Mouse (Mus musculus): ENCODE results near the gene Tjp3. TPM values are rescaled to one million over a fixed set of nuclear protein-coding genes. Genes with fewer than 3 reads are reported as not detected.
"Not testable (repeated sequence)": the region's sequence is repeated elsewhere in the genome, so short reads cannot be mapped to it uniquely, and the experiment has no call there.

Gene Tjp3
- polyA plus RNA-seq, 1 experiment from 2014 or later: 7.3 TPM

DNA sequence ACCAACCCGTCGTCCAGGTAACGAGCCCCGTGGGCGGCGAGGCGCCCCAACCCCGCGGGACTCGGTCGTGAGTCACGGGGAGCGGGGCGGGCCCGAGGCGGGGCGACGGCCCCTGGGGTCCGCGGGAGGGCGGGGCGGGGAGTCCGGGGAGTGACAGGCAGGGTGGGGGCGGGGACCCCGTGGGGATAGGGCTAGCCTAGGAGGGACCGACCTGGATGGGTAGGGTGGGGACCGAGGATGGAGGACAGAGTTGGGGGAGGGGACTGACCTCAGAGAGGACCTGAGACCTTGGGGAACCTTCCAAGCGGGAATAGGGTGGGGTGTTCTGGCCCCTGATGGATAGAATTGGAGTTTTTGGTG lies 58.2 kb downstream of the Tjp3 start:
- WGBS: under 1% methylated on average over 26 of the region's 28 CpGs
- Histone ChIP-seq H3K36me3 (ENCODE audit: control insufficient read depth, insufficient read depth) (no peaks in the 10 kb centered on the region), H3K27me3 (replicated peaks; ENCODE audit: control insufficient read depth, insufficient read depth, low read length) (no peaks in the 10 kb centered on the region), H3K9ac (replicated peaks; ENCODE audit: low read depth, low read length) (peak overlapping the region; percentile 82), H3K4me2 (ENCODE audit: low read length) (peak overlapping the region; percentile 72), H3K27ac (ENCODE audit: low read length) (no peak overlapping the region), H3K9me3 (ENCODE audit: control insufficient read depth, low read length) (no peaks in the 10 kb centered on the region), H3K4me3 (replicated peaks; ENCODE audit: low read length) (peak overlapping the region; percentile 77), H3K4me1 (replicated peaks; ENCODE audit: control insufficient read depth, insufficient read depth, low read length) (peaks cover 33% of the 10 kb centered on the region)
- ATAC-seq: peak; percentile 11; the same call in 1 of the 2 replicates

DNA sequence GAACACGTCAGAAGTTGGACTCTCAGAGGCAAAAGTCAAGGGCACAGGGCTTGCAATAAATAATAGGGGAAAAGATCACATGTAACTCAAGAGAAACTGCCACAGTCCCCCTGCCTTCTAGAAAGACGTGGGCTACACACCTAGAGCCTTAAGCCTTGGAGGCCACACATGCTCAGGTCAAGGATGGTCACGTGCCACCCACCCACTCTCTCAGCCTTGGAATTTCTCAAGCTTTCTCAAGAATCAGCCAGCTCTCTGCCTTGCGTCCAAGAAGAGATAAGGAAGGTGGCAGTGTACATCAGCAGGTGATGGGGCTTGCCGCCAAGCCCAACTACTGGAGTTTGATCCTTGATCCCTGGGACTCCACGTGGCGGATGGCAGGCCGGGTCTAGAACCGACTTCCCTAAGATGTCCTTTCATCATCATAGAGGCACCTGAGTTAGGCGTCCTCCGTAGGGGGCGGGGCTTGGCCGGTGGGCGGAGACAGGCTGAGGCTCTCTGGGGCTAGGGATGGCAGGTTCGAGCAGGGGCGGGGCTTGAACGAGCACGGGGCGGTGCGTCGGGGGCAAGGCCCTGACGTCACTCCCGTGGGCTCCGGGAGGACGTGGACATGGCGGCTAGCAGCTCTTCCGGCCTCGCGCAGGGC lies 58.7 kb downstream of the Tjp3 start, which contains the start of gene Zfr2:
Gene Zfr2, plus strand, starts transcription at position 576 of the 646 bp plus-strand sequence.
- 8% methylated on average over 29 of the region's 29 CpGs for WGBS
- H3K4me3 ChIP-seq (replicated peaks; ENCODE audit: low read length): peak within 1 kb of the TSS; percentile 77
- H3K27ac ChIP-seq (ENCODE audit: low read length): no peak within 1 kb of the TSS
- H3K9me3 ChIP-seq (ENCODE audit: control insufficient read depth, low read length): no peaks in the 10 kb centered on the region
- H3K36me3 ChIP-seq (ENCODE audit: control insufficient read depth, insufficient read depth): no peaks in the 10 kb centered on the region
- H3K9ac ChIP-seq (replicated peaks; ENCODE audit: low read depth, low read length): peak within 1 kb of the TSS; percentile 82
- H3K27me3 ChIP-seq (replicated peaks; ENCODE audit: control insufficient read depth, insufficient read depth, low read length): no peaks in the 10 kb centered on the region
- peak within 1 kb of the TSS; percentile 72 for H3K4me2 ChIP-seq (ENCODE audit: low read length)
- ATAC-seq: peak; percentile 64
- H3K4me1 ChIP-seq (replicated peaks; ENCODE audit: control insufficient read depth, insufficient read depth, low read length): peaks cover 38% of the 10 kb centered on the region

DNA sequence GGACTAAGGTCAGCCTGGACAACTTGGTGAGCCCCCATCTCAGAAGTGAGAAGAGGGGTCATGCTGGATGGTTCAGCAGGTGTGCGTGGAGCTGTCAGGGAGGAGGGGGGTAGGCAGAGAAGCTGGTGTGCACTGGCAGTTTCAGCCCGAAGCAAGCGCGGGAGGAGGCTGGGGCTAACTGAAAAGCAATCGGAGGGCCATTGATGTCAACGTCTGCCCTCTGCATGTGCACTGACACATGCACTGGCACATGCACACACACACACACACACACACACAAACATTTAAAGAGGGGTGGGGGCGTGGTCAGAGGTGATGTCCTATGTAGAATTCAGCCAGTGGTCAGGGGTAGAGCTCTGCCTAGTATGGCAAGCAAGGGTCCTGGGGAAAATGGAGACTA lies 59.9 kb downstream of the Tjp3 start:
- 51% methylated on average over 7 of the region's 7 CpGs for WGBS
- peaks cover 39% of the 10 kb centered on the region for H3K4me1 ChIP-seq (replicated peaks; ENCODE audit: control insufficient read depth, insufficient read depth, low read length)
- peak overlapping the region; percentile 73 for H3K4me2 ChIP-seq (ENCODE audit: low read length)
- no peaks in the 10 kb centered on the region for H3K36me3 ChIP-seq (ENCODE audit: control insufficient read depth, insufficient read depth)
- no peak for ATAC-seq
- peak overlapping the region; percentile 81 for H3K4me3 ChIP-seq (replicated peaks; ENCODE audit: low read length)
- H3K9ac ChIP-seq (replicated peaks; ENCODE audit: low read depth, low read length): peak overlapping the region; percentile 95; the same call in 1 of the 2 replicates
- H3K9me3 ChIP-seq (ENCODE audit: control insufficient read depth, low read length): no peaks in the 10 kb centered on the region
- H3K27ac ChIP-seq (ENCODE audit: low read length): peak overlapping the region; percentile 95
- H3K27me3 ChIP-seq (replicated peaks; ENCODE audit: control insufficient read depth, insufficient read depth, low read length): no peaks in the 10 kb centered on the region

DNA sequence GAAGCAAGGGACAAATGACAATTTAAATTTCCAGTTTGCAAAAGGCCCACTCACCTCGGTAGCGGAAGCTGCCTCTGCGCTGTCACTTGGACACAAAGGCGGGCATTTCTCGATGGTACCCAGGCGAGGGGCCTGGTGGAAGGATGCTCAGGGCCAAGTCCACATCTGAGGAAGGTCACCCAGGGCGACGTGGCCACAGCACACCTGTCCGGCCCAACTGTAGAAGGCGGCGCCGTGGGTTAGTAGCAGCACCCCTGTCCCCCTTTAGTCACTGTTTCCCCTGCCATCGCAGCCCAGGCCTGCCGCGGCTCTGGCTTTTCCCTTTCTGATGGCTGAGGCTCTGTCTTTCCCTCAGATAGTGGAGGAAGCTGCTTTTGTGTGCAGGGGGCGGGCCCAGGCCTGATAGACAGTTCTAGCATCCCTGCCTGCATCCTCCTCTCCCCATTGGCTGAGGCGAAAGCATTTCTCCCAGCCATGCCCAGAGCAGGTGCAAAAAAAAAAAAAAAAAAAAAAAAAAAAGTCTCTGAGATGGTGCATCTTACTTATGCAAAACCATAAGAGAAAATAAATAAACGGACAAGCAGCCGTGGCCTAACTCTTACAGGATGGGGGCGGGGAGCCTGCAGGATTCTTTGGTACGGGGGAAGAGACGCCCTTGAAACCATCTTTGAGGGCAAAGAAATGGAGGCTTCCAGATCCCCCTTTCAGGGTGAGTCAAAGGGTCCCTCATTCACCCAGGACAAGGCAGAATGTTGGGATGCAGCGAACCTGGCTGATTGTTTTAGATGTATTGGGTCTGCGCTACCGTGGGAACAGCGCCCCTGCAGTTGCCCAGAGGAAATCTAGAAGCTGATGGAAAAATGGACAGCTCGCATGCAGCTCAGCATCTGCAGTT lies 60.7 kb downstream of the Tjp3 start, which contains the start of gene Atcay:
Gene Atcay, minus strand, starts transcription at position 396 of the 895 bp plus-strand sequence.
- Histone ChIP-seq H3K4me3 (replicated peaks; ENCODE audit: low read length) (peak within 1 kb of the TSS; percentile 81), H3K4me1 (replicated peaks; ENCODE audit: control insufficient read depth, insufficient read depth, low read length) (peaks cover 39% of the 10 kb centered on the region), H3K9ac (replicated peaks; ENCODE audit: low read depth, low read length) (peak within 1 kb of the TSS; percentile 95), H3K9me3 (ENCODE audit: control insufficient read depth, low read length) (no peaks in the 10 kb centered on the region), H3K36me3 (ENCODE audit: control insufficient read depth, insufficient read depth) (no peaks in the 10 kb centered on the region), H3K27me3 (replicated peaks; ENCODE audit: control insufficient read depth, insufficient read depth, low read length) (no peaks in the 10 kb centered on the region), H3K27ac (ENCODE audit: low read length) (peak within 1 kb of the TSS; percentile 95), H3K4me2 (ENCODE audit: low read length) (peak within 1 kb of the TSS; percentile 73)
- ATAC-seq: peak; percentile 96
- whole genome bisulfite sequencing: 3% methylated on average over 27 of the region's 27 CpGs

DNA sequence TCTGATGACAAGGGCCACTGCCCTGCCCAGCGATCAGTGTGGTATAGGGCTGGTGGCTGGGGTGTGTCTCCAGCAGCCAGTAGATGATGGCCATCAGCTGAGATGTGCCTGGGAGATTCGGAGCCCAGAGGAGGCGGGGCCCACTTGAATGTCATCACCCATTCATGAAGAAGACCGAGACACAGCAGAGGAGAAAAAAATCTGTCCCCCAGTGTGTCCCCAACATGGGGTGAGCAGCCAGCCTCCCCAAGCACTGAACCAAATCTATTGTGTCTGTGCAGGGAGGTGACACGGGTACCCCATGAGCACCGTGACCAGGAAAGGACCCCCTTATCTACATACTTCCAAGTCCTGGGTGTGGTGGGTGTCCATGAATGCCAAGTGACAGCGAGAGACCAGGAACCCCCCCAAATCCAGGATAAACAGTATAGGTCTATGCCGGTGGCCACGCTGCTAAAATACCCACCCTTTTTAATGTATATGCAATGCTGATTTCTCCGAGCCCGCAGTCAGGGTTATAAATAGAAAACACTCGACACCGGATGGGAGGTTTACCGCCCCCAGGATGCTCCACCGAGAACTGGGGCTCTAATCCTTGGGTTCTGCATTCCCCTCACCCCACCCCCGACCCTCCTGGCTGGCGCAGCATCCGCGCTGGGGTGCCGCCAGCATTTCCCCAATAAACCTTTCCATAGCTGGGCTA lies 61.5 kb downstream of the Tjp3 start:
- H3K9me3 ChIP-seq (ENCODE audit: control insufficient read depth, low read length): no peaks in the 10 kb centered on the region
- peak overlapping the region; percentile 95 for H3K9ac ChIP-seq (replicated peaks; ENCODE audit: low read depth, low read length)
- H3K4me3 ChIP-seq (replicated peaks; ENCODE audit: low read length): peak overlapping the region; percentile 81
- peak overlapping the region; percentile 95 for H3K27ac ChIP-seq (ENCODE audit: low read length)
- H3K36me3 ChIP-seq (ENCODE audit: control insufficient read depth, insufficient read depth): no peaks in the 10 kb centered on the region
- H3K4me2 ChIP-seq (ENCODE audit: low read length): peak overlapping the region; percentile 73
- peak; percentile 19 for ATAC-seq
- WGBS: 10% methylated on average over 20 of the region's 20 CpGs
- H3K4me1 ChIP-seq (replicated peaks; ENCODE audit: control insufficient read depth, insufficient read depth, low read length): peaks cover 39% of the 10 kb centered on the region
- H3K27me3 ChIP-seq (replicated peaks; ENCODE audit: control insufficient read depth, insufficient read depth, low read length): no peaks in the 10 kb centered on the region

DNA sequence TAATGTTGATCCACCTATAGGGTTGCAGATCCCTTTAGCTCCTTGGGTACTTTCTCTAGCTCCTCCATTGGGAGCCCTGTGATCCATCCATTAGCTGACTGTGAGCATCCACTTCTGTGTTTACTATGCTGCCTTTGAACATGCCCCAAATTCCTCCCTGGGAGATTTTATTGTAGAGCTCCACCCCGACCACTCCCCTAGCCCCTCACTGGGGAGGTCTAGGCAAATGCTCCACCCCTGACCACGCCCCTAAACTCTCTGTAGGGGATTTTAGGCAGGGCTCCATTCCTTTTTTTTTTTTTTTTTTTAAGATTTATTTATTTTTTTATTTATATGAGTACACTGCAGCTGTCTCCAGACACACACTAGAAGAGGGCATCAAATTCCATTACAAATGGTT lies 67.7 kb downstream of the Tjp3 start:
- ATAC-seq; H3K27me3 ChIP-seq (replicated peaks; ENCODE audit: control insufficient read depth, insufficient read depth, low read length); H3K4me3 ChIP-seq (replicated peaks; ENCODE audit: low read length); H3K27ac ChIP-seq (ENCODE audit: low read length); H3K9ac ChIP-seq (replicated peaks; ENCODE audit: low read depth, low read length); H3K36me3 ChIP-seq (ENCODE audit: control insufficient read depth, insufficient read depth); H3K4me2 ChIP-seq (ENCODE audit: low read length); H3K9me3 ChIP-seq (ENCODE audit: control insufficient read depth, low read length): not testable (repeated sequence)
- H3K4me1 ChIP-seq (replicated peaks; ENCODE audit: control insufficient read depth, insufficient read depth, low read length): peaks cover 11% of the 10 kb centered on the region
- whole genome bisulfite sequencing: 53% methylated on average over 2 of the region's 2 CpGs

Small RNAs within 50 kb of the gene (microRNA-seq; reads per million reads assigned to microRNA genes)
- gene Mir3057: 12.3 reads per million, percentile 31 among the genes with 10 or more reads in this experiment

Other genes starting within 250 kb of the Tjp3 start
- gene Sgta, start 231.4 kb downstream of the Tjp3 start, polyA plus RNA-seq (2015; fragmentation: Nextera tagmentation; extraction: Ambion mirVana): 325 and 344 TPM in 2 replicates
- 69.4 and 70.4 TPM in 2 replicates for gene Thop1, start 221.5 kb downstream of the Tjp3 start, polyA plus RNA-seq (2015; fragmentation: Nextera tagmentation; extraction: Ambion mirVana)
- 0.17 and 0.66 TPM in 2 replicates for gene Creb3l3, start 192.7 kb downstream of the Tjp3 start, polyA plus RNA-seq (2015; fragmentation: Nextera tagmentation; extraction: Ambion mirVana)
- gene Map2k2, start 185.7 kb downstream of the Tjp3 start, polyA plus RNA-seq (2015; fragmentation: Nextera tagmentation; extraction: Ambion mirVana): 210 and 213 TPM in 2 replicates
- gene Zbtb7a, start 156.4 kb downstream of the Tjp3 start, polyA plus RNA-seq (2015; fragmentation: Nextera tagmentation; extraction: Ambion mirVana): 11.6 and 11.8 TPM in 2 replicates
- gene Pias4, start 123.7 kb downstream of the Tjp3 start, polyA plus RNA-seq (2015; fragmentation: Nextera tagmentation; extraction: Ambion mirVana): 48.5 and 62.7 TPM in 2 replicates
- 652 and 674 TPM in 2 replicates for gene Eef2, start 115.0 kb downstream of the Tjp3 start, polyA plus RNA-seq (2015; fragmentation: Nextera tagmentation; extraction: Ambion mirVana)
- 55.1 and 56.9 TPM in 2 replicates for gene Dapk3, start 108.6 kb downstream of the Tjp3 start, polyA plus RNA-seq (2015; fragmentation: Nextera tagmentation; extraction: Ambion mirVana)
- gene 4930442H23Rik, start 107.7 kb downstream of the Tjp3 start, polyA plus RNA-seq (2015; fragmentation: Nextera tagmentation; extraction: Ambion mirVana): not detected in 2 replicates
- gene Nmrk2, start 89.5 kb downstream of the Tjp3 start, polyA plus RNA-seq (2015; fragmentation: Nextera tagmentation; extraction: Ambion mirVana): 0.11 TPM in 1 of 2 replicates, not detected in the other
- 81.4 and 94.9 TPM in 2 replicates for gene Atcay, start 60.7 kb downstream of the Tjp3 start, polyA plus RNA-seq (2015; fragmentation: Nextera tagmentation; extraction: Ambion mirVana)
- gene Zfr2, start 58.4 kb downstream of the Tjp3 start, polyA plus RNA-seq (2015; fragmentation: Nextera tagmentation; extraction: Ambion mirVana): 18.4 and 24.0 TPM in 2 replicates
- 28.8 and 44.2 TPM in 2 replicates for gene Matk, start 38.6 kb downstream of the Tjp3 start, polyA plus RNA-seq (2015; fragmentation: Nextera tagmentation; extraction: Ambion mirVana)
- gene Mrpl54, start 24.6 kb downstream of the Tjp3 start, polyA plus RNA-seq (2015; fragmentation: Nextera tagmentation; extraction: Ambion mirVana): 84.0 and 90.1 TPM in 2 replicates
- gene Apba3, start 24.6 kb downstream of the Tjp3 start, polyA plus RNA-seq (2015; fragmentation: Nextera tagmentation; extraction: Ambion mirVana): 39.1 and 41.6 TPM in 2 replicates
- 138 and 143 TPM in 2 replicates for gene Pip5k1c, start 1.4 kb upstream of the Tjp3 start, polyA plus RNA-seq (2015; fragmentation: Nextera tagmentation; extraction: Ambion mirVana)
- 36.8 and 38.3 TPM in 2 replicates for gene Cactin, start 29.5 kb upstream of the Tjp3 start, polyA plus RNA-seq (2015; fragmentation: Nextera tagmentation; extraction: Ambion mirVana)
- gene Tbxa2r, start 37.1 kb upstream of the Tjp3 start, polyA plus RNA-seq (2015; fragmentation: Nextera tagmentation; extraction: Ambion mirVana): 3.6 and 4.9 TPM in 2 replicates
- not detected in 2 replicates for gene Gipc3, start 51.7 kb upstream of the Tjp3 start, polyA plus RNA-seq (2015; fragmentation: Nextera tagmentation; extraction: Ambion mirVana)
- gene Hmg20b, start 58.9 kb upstream of the Tjp3 start, polyA plus RNA-seq (2015; fragmentation: Nextera tagmentation; extraction: Ambion mirVana): 33.4 and 34.2 TPM in 2 replicates
- 11.4 and 11.5 TPM in 2 replicates for gene Mfsd12, start 65.9 kb upstream of the Tjp3 start, polyA plus RNA-seq (2015; fragmentation: Nextera tagmentation; extraction: Ambion mirVana)
- gene 4930404N11Rik, start 74.2 kb upstream of the Tjp3 start, polyA plus RNA-seq (2015; fragmentation: Nextera tagmentation; extraction: Ambion mirVana): 0.72 and 0.86 TPM in 2 replicates
- 121 and 133 TPM in 2 replicates for gene Fzr1, start 86.9 kb upstream of the Tjp3 start, polyA plus RNA-seq (2015; fragmentation: Nextera tagmentation; extraction: Ambion mirVana)
- 86.0 and 91.0 TPM in 2 replicates for gene Dohh, start 92.8 kb upstream of the Tjp3 start, polyA plus RNA-seq (2015; fragmentation: Nextera tagmentation; extraction: Ambion mirVana)
- 6.2 and 8.8 TPM in 2 replicates for gene Gm48551, start 92.9 kb upstream of the Tjp3 start, polyA plus RNA-seq (2015; fragmentation: Nextera tagmentation; extraction: Ambion mirVana)
- 1.0 and 2.2 TPM in 2 replicates for gene Gm48552, start 97.4 kb upstream of the Tjp3 start, polyA plus RNA-seq (2015; fragmentation: Nextera tagmentation; extraction: Ambion mirVana)
- gene Smim24, start 101.5 kb upstream of the Tjp3 start, polyA plus RNA-seq (2015; fragmentation: Nextera tagmentation; extraction: Ambion mirVana): 1.2 and 1.8 TPM in 2 replicates
- gene Nfic, start 164.1 kb upstream of the Tjp3 start, polyA plus RNA-seq (2015; fragmentation: Nextera tagmentation; extraction: Ambion mirVana): 25.4 and 27.0 TPM in 2 replicates
- gene Celf5, start 191.1 kb upstream of the Tjp3 start, polyA plus RNA-seq (2015; fragmentation: Nextera tagmentation; extraction: Ambion mirVana): 75.3 and 93.0 TPM in 2 replicates
- gene Ncln, start 204.8 kb upstream of the Tjp3 start, polyA plus RNA-seq (2015; fragmentation: Nextera tagmentation; extraction: Ambion mirVana): 70.4 and 80.9 TPM in 2 replicates
- gene S1pr4, start 208.6 kb upstream of the Tjp3 start, polyA plus RNA-seq (2015; fragmentation: Nextera tagmentation; extraction: Ambion mirVana): 0.40 and 0.53 TPM in 2 replicates
- 0.42 and 0.76 TPM in 2 replicates for gene Gna15, start 232.6 kb upstream of the Tjp3 start, polyA plus RNA-seq (2015; fragmentation: Nextera tagmentation; extraction: Ambion mirVana)

All from forebrain, embryonic 16.5 days (tissue).